Mouse (Mus musculus) embryo, embryonic 11.5 days (tissue): ENCODE measurements around the gene Iqce.
A peak's percentile ranks its signal among the peaks of the same experiment; 100 is the strongest.

Source experiments
- DNase-seq: peaks from one replicate; pipeline ENCODE4 v3.0.0-alpha.2; 2012; ENCODE audit warnings: low read depth, low spot score

The Iqce gene

GRCm38 (mm10) chr5:140702103-140702513, at the start of gene Iqce:
TSS of gene Iqce (minus strand) at chr5:140702378.
- peak; percentile 86 for DNase-seq

DNA sequence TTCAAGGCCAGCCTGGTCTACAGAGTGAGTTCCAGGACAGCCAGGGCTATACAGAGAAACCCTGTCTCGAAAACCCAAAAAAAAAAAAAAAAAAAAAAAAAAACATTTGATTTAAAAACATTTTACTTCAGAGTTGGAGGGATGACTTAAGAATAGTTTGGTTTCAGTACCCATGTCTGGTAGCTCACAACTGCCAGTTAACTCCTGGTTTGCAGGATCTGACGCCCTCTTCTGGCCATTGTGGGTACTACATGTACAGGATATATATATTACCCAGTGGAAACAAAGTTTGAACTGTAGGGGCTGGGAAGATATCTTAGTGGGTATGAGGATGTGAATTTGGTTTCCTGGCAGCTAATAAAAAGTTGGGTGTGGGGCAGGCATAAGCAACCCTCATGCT, 48.7 kb upstream of the Iqce start:
- DNase-seq, result no peak

- peak; percentile 67 for DNase-seq
These were observed 47.1 kb upstream of the Iqce start for GRCm38 (mm10) chr5:140749062-140749875.

GRCm38 (mm10) chr5:140748425-140748824, 46.2 kb upstream of the Iqce start:
- DNase-seq, result no peak

DNA sequence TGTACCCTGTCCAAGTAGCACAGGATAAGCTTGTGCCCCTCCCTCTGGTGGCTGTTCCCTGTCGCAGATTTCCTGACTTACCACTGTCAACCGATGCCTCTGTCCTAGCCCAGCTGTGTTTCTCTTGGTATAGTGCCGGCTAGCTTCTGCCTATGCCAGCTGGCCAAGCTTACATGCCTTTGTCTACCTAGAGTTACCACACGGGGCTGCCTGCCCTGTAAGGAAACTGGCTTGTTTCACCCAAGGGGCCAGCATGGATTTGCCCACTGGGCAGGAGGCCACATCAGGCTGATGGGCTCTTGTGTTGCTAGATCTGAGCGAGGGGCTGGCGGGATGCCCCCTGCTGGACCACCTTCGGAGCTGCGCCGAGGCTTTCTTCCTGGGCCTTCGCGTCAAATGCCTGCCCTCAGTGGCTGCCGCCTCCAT, 41.5 kb upstream of the Iqce start:
- no peak for DNase-seq

DNA sequence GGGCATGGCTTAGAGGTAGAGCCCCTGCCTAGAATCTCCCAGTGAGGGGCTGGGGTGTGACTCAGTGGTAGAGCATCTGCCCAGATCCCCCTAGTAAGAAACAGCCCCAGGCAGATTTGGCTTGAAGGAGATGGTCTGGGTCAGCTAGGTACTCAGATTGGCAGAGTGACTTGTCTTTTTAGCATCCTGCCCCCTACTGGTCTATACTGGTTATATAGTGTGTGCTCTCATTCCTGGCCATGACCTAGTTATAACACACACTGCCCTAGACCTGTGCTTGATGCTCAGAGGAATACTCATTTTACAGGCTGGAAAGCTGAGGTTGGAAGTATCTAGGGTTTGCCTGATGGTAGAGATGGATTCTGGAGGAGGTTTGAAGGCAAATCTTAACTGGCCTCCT, 39.7 kb upstream of the Iqce start:
- no peak for DNase-seq

DNA sequence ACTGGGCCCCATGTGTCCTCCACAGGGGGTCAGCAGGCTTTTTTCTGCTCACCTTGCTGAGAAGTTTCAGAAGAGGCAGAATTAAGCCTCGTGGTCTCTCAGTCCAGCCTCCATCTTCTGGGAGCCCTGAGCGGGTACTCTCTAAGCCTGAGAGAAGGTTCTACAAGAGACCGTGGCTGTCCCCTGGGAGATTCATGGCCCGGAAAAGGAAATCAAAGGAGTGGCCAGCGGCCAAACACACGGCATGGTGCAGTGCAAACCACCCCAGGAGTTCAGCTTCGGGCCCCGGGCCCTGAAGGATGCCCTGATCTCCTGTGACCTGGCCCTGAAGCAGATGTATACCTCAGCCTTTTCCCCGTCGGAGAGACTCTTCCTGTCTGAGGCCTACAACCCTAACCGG, 38.9 kb upstream of the Iqce start:
- no peak for DNase-seq

GRCm38 (mm10) chr5:140739813-140740212, 37.6 kb upstream of the Iqce start:
- DNase-seq, result no peak

DNA sequence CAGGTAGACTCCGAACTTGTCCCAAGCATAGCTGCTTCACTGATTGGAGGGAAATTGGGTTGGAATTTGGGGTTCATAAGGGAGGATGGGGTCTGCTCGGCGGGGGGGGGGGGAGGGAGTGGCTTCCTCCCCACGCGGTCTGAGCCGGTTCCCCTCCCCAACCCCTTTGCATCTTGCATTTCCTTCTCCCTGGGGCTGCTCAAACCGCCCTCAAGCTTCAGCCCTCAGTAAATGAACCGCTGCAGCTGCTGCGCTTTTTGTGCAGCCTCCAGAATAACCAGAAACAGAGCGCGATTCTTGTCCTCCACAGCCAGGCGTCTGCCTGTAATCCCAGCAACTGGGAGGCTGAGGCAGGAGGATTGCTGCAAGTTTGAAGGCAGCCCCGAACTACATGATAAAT, 34.0 kb upstream of the Iqce start:
- DNase-seq, result no peak

DNA sequence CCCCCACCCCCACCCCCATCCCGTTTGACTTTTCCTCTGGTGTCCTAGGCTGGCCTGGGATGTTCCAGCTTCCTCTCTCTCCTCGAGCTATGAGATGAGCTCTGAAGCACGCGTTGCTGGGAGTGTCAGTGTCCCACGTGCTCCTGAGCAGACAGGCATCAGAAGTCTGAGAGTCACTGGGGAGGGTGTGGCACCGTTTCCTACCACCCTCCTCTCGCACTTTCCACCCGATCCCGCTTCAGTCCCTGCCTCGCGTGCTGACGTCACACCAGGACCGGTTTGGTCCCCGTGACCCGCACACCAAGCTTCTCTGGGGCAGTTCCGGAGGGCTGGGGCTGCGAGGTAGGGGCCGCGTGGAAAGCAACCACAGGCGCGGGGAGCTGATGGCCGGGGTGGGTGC, 33.1 kb upstream of the Iqce start:
- no peak for DNase-seq

DNA sequence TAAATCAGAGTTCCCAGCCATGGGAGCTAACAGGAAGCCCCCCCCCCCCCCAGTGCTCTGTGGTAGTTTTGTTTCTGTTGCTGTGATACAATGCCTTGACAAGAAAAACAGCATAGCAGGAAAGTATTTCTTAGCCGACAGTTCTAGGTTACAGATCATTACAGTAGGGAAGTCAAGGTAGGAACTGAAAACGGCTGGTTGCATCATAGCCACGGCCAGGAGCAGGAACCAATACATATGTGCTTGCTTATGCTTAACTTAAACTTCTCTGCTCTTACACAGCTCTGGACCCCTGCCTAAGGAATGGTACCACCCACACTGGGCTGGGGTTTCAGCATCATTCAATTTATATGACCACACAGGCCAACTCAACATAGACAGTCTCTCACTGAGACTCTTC, 31.2 kb upstream of the Iqce start:
- DNase-seq, result no peak

DNA sequence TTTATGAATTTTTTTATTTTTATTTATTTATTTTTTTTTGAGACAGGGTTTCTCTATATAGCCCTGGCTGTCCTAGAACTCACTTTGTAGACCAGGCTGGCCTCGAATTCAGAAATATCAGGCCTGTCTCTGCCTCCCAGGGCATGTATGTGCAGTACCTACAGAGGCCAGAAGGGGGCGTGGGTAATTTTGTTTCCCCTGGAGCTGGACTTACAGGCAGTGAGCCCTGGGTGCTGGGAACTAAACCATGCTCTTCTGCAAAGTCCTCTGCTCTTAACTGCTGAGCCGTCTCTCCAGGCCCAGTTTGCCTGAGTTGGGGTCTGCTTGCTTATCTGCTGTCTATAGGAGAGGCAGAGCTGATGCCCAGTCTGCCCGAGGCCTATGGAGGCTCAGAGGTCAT, 30.0 kb upstream of the Iqce start:
- DNase-seq, result no peak

GRCm38 (mm10) chr5:140731040-140731797, 29.0 kb upstream of the Iqce start:
- DNase-seq, result no peak

- DNase-seq, result no peak
These were observed 25.0 kb upstream of the Iqce start for GRCm38 (mm10) chr5:140726946-140727740.

- no peak for DNase-seq
These were observed 24.1 kb upstream of the Iqce start for GRCm38 (mm10) chr5:140726062-140726839.

DNA sequence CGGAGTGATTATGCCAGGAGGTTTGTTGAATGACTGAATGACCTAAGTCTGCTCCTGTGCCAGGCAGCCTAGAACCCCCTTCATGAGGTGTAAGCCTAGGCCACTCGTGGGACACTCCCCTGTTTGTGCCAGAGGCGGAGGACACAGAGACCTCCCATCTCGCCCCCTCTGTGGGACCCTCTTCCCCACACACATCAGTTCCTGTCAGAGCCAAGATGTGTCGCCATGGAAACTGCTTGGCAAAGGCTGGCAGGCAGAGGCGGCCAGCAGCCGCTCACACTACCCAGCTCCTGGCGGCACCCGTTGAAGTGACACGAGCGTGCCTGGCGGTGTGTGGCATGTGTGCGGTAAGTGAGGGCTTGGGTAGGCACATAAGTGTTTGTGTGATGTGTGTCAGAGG, 21.6 kb upstream of the Iqce start, which contains the start of gene Amz1:
TSS of gene Amz1 (plus strand) at position 306 of the 400 bp plus-strand sequence.
- DNase-seq, result no peak

- DNase-seq, result no peak
These were observed 19.9 kb upstream of the Iqce start for GRCm38 (mm10) chr5:140722121-140722520.

DNA sequence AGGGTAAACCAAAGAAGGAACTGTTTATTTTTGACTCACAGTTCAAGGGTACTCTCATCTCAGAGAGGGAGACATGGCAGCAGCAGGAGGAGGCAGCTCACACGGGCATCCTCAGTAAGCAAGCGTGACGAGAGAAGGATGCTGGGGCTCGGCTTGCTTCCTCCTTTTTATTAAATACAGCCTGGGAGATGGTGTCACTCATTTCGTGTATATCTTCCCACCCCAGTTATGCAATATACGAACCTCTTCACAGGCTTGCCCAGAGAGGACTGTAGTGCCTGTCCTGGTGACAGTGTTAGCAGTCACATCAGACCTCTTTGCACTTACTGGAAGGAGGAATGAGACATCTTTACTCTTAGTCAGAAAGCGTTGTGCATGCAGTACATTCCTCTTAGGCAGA, 18.6 kb upstream of the Iqce start:
- DNase-seq, result no peak

GRCm38 (mm10) chr5:140711040-140711439, 8.9 kb upstream of the Iqce start:
- DNase-seq, result no peak

DNA sequence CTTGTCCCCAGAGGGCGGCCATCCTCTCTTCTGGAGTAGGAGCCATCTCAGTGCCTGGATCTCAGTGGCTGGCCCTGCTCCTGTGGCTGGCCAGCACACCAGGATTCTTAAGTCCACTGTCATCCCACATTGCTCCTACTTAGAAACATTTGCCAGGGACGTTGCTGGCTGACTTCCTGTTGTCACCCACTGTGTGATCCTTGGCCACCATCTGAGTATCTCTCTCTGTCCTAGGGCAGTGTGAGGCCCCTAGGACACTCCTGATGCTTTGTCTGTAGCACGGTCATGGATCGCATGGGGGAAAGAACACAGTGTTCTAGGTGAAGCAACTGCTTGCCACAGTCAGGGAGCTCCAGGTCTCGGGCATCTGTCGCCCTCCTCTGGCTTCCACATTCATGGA, 8.1 kb upstream of the Iqce start:
- DNase-seq, result no peak

DNA sequence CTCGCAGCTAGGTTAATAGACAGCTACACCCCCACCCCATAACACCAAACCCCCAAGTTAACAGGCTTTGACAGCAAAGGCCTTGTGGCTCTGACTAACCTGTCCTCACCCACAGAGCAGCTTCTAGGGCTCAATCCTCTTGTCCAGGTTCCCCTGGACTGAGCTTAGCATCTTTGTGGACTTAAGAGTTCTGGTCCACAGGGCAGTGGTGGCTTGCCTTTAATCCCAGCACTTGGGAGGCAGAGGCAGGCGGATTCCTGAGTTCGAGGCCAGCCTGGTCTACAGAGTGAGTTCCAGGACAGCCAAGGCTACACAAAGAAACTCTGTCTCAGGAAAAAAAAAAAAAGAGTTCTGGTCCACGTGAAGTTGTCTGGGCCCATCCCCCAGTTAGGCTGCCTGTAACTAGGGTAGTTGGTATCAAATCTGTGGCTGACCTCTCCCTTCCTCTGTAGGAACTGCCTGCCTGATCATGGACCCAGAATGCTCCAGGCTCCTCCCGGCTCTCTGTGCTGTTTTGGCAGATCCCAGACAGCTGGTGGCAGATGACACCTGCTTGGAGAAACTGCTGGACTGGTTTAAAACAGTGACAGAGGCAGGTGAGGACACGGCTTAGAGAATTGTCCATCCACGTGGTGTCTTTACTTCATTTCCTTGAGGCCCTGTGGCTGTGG, 3.5 kb upstream of the Iqce start:
- DNase-seq, result no peak
